8 mouse cellular contexts compared by ENCODE assay signal in the genomic region with DNA sequence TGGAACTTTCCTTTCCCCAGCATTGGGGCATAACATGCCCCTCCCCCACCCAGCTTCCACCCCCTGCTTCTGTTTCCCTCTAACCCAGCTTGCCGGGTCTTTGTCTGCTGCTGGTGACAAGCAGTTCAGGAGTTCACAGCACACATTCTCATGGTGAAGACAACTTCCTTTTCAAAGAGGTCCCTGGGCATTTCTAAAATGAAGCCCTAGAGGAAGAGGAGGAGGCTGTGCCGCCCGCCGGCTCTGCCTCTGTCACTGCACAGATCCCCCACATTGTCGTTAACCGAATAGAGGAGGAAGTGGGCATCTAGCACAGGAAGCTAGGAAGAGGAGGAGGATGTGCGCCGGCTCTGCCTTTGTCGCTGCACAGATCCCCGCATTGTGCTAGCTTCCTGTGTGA.
A peak's percentile ranks its signal among the peaks of the same experiment; 100 is the strongest.
DNase-seq lines count a peak whose midpoint lies in the region; ATAC-seq and TF ChIP-seq lines count a peak whose summit lies in the region.

No protein-coding gene starts in this region.

- no peak for TF ChIP-seq RAD21 in MEL (IDR thresholded peaks at IDR 0.05; ENCODE audit: low read depth, low read length)

- no peak overlapping the region for H3K27ac ChIP-seq in kidney, adult 2 months (ENCODE audit: insufficient read depth, low read depth, low read length)
- H3K27ac ChIP-seq in MEL (ENCODE audit: control insufficient read depth, low read depth, low read length) = peak overlapping the region; percentile 80
- H3K27ac ChIP-seq in heart, embryonic 15.5 days = peak overlapping the region; percentile 48; the same call in 1 of the 2 replicates
- H3K27ac ChIP-seq in liver, embryonic 13.5 days = peak overlapping the region; percentile 54; the same call in 1 of the 2 replicates

- peak overlapping the region; percentile 36 for H3K4me2 ChIP-seq in heart, embryonic 15.5 days
- peak overlapping the region; percentile 24 for H3K4me2 ChIP-seq in liver, embryonic 13.5 days

- no peaks in the 10 kb centered on the region for H3K36me3 ChIP-seq in kidney, adult 2 months (ENCODE audit: control insufficient read depth, insufficient read depth, low read length)
- peaks cover 0 to 17% of the 10 kb centered on the region in 2 experiments; a peak in 2 of 4 replicates for H3K36me3 ChIP-seq in MEL (ENCODE audit: control insufficient read depth in 1 of 2, insufficient read depth in 2 of 2, low read length in 2 of 2)
- no peaks in the 10 kb centered on the region for H3K36me3 ChIP-seq in heart, embryonic 15.5 days
- no peaks in the 10 kb centered on the region for H3K36me3 ChIP-seq in liver, embryonic 13.5 days

- 47% methylated on average over 10 of the region's 10 CpGs for WGBS in kidney, adult 2 months
- WGBS in heart, embryonic 15.5 days = 32% methylated on average over 10 of the region's 10 CpGs
- WGBS in liver, embryonic 13.5 days (ENCODE audit: insufficient replicate concordance) = 16% methylated on average over 10 of the region's 10 CpGs

- no peaks in the 10 kb centered on the region for H3K4me1 ChIP-seq in kidney, adult 2 months (ENCODE audit: control insufficient read depth, insufficient read depth, low read length)
- peaks cover 10 to 32% of the 10 kb centered on the region in 2 experiments for H3K4me1 ChIP-seq in MEL (ENCODE audit: control insufficient read depth in 1 of 2, insufficient read depth in 2 of 2, low read length in 2 of 2)
- peaks cover 33% of the 10 kb centered on the region for H3K4me1 ChIP-seq in heart, embryonic 15.5 days (replicated peaks)
- peaks cover 52% of the 10 kb centered on the region for H3K4me1 ChIP-seq in liver, embryonic 13.5 days (replicated peaks)

- H3K9ac ChIP-seq in MEL (ENCODE audit: control insufficient read depth, low read depth, low read length, poor library complexity, severe bottlenecking) = peak overlapping the region; percentile 64
- H3K9ac ChIP-seq in heart, embryonic 15.5 days = no peak overlapping the region
- H3K9ac ChIP-seq in liver, embryonic 13.5 days = no peak overlapping the region

- H3K79me2 ChIP-seq in MEL (ENCODE audit: control insufficient read depth, insufficient read depth, low read length, poor library complexity) = no peaks in the 10 kb centered on the region; the same call in 1 of the 2 replicates

- H3K27me3 ChIP-seq in kidney, adult 2 months (replicated peaks; ENCODE audit: control insufficient read depth, insufficient read depth, low read length) = no peaks in the 10 kb centered on the region
- H3K27me3 ChIP-seq in MEL (ENCODE audit: control insufficient read depth in 1 of 2, insufficient read depth in 2 of 2, low read length in 2 of 2) = no peaks in the 10 kb centered on the region
- H3K27me3 ChIP-seq in heart, embryonic 15.5 days = peaks cover 2% of the 10 kb centered on the region; the same call in 1 of the 2 replicates
- H3K27me3 ChIP-seq in liver, embryonic 13.5 days = peaks cover 30% of the 10 kb centered on the region

- TF ChIP-seq CTCF in kidney, adult 2 months (conservative IDR thresholded peaks at IDR 0.05; ENCODE audit: insufficient read depth, insufficient read length, low read depth, low read length) = no peak
- no peak for TF ChIP-seq CTCF in MEL (IDR thresholded peaks at IDR 0.05 in 2 of 3, conservative IDR thresholded peaks at IDR 0.05 in 1 of 3; ENCODE audit: control insufficient read depth in 1 of 3, insufficient read depth in 1 of 3, low read depth in 2 of 3, low read length in 3 of 3, poor library complexity in 1 of 3, severe bottlenecking in 1 of 3)

- 0 out of 4 replicates have a peak, but pooled peaks of 1 of the 2 experiments have one; percentile 30 for TF ChIP-seq EP300 in MEL (IDR thresholded peaks at IDR 0.05; ENCODE audit: low read depth in 1 of 2, low read length in 2 of 2)

- no peak for TF ChIP-seq POLR2A in kidney, adult 2 months (IDR thresholded peaks at IDR 0.05; ENCODE audit: low read depth, low read length)
- peak in 1 of 2 experiments; percentile 59; a peak in 2 of 4 replicates for TF ChIP-seq POLR2A in MEL (IDR thresholded peaks at IDR 0.05; ENCODE audit: control insufficient read depth in 1 of 2, insufficient read depth in 1 of 2, low read depth in 1 of 2, low read length in 2 of 2, poor library complexity in 1 of 2)

- ATAC-seq in heart, embryonic 15.5 days (replicated peaks; ENCODE audit: insufficient number of reproducible peaks, insufficient read depth, low FRiP score, low read depth) = peak; percentile 56; the same call in 1 of the 2 replicates
- ATAC-seq in liver, embryonic 13.5 days (ENCODE audit: low read depth) = no peak; the same call in 1 of the 2 replicates
- ATAC-seq in megakaryocyte-erythroid progenitor cell, adult 5-6 weeks (replicated peaks; ENCODE audit: low FRiP score, low TSS enrichment, poor library complexity, severe bottlenecking) = no peak

- DNase-seq in kidney, adult 2 months = peak; percentile 15
- DNase-seq in kidney, postnatal 36 days = no peak
- peak; percentile 77 for DNase-seq in MEL (ENCODE audit: low read depth, low spot score)
- no peak for DNase-seq in liver, embryonic 13.5 days
- peak; percentile 50 for DNase-seq in retina, postnatal 1 day
- DNase-seq in cerebellum, adult 9-11 months = no peak

- H3K4me3 ChIP-seq in kidney, adult 2 months (ENCODE audit: insufficient read depth, low read depth, low read length) = no peak overlapping the region
- peak overlapping the region; percentile 57 to 59 for H3K4me3 ChIP-seq in MEL (ENCODE audit: control insufficient read depth in 1 of 2, insufficient read depth in 1 of 2, low read depth in 2 of 2, low read length in 2 of 2)
- H3K4me3 ChIP-seq in heart, embryonic 15.5 days = no peak overlapping the region; the same call in 1 of the 2 replicates
- no peak overlapping the region for H3K4me3 ChIP-seq in liver, embryonic 13.5 days (replicated peaks)

- H3K9me3 ChIP-seq in MEL (replicated peaks; ENCODE audit: insufficient read depth, low read length) = no peaks in the 10 kb centered on the region
- no peaks in the 10 kb centered on the region for H3K9me3 ChIP-seq in heart, embryonic 15.5 days (replicated peaks)
- no peaks in the 10 kb centered on the region for H3K9me3 ChIP-seq in liver, embryonic 13.5 days (replicated peaks)

TF ChIP-seq in MEL, 35 proteins besides CTCF, POLR2A, EP300 and RAD21:
- TF ChIP-seq MYB (IDR thresholded peaks at IDR 0.05; ENCODE audit: low read depth, low read length) = 0 out of 2 replicates have a peak, but pooled peaks have one; percentile 36
- no peak for TF ChIP-seq MXI1 (IDR thresholded peaks at IDR 0.05; ENCODE audit: low read depth, low read length)
- no peak for TF ChIP-seq HCFC1 (IDR thresholded peaks at IDR 0.05; ENCODE audit: low read depth, low read length)
- TF ChIP-seq MAX (IDR thresholded peaks at IDR 0.05; ENCODE audit: low read length) = no peak
- no peak for TF ChIP-seq TAL1 (IDR thresholded peaks at IDR 0.05; ENCODE audit: low read length)
- TF ChIP-seq POLR2AphosphoS2 (IDR thresholded peaks at IDR 0.05; ENCODE audit: low read length) = no peak
- peak; percentile 18; the same call in 1 of the 2 replicates for TF ChIP-seq NRF1 (IDR thresholded peaks at IDR 0.05; ENCODE audit: insufficient read depth, low read depth, low read length, poor library complexity, severe bottlenecking)
- no peak for TF ChIP-seq ZKSCAN1 (IDR thresholded peaks at IDR 0.05; ENCODE audit: low read depth, low read length)
- TF ChIP-seq NELFE (IDR thresholded peaks at IDR 0.05; ENCODE audit: low read depth, low read length) = peak; percentile 51; the same call in 1 of the 2 replicates
- TF ChIP-seq RCOR1 (IDR thresholded peaks at IDR 0.05; ENCODE audit: low read depth, low read length) = no peak
- TF ChIP-seq ETS1 (IDR thresholded peaks at IDR 0.05; ENCODE audit: low read depth, low read length) = no peak; the same call in 1 of the 2 replicates
- no peak for TF ChIP-seq ZMIZ1 (IDR thresholded peaks at IDR 0.05; ENCODE audit: low read depth, low read length)
- no peak for TF ChIP-seq JUND (IDR thresholded peaks at IDR 0.05; ENCODE audit: low read depth, low read length)
- TF ChIP-seq GABPA (IDR thresholded peaks at IDR 0.05; ENCODE audit: low read depth, low read length) = no peak
- TF ChIP-seq MAZ (IDR thresholded peaks at IDR 0.05; ENCODE audit: low read depth, low read length) = no peak
- TF ChIP-seq CHD2 (IDR thresholded peaks at IDR 0.05; ENCODE audit: low read length) = no peak; the same call in 1 of the 2 replicates
- TF ChIP-seq UBTF (IDR thresholded peaks at IDR 0.05; ENCODE audit: borderline replicate concordance, insufficient read depth, low read depth, low read length) = no peak
- 0 out of 2 replicates have a peak, but pooled peaks have one; percentile 29 for TF ChIP-seq TBP (IDR thresholded peaks at IDR 0.05; ENCODE audit: low read depth, low read length)
- no peak for TF ChIP-seq USF2 (IDR thresholded peaks at IDR 0.05; ENCODE audit: borderline replicate concordance in 1 of 2, insufficient read depth in 1 of 2, low read depth in 1 of 2, low read length in 2 of 2)
- 0 out of 2 replicates have a peak, but pooled peaks have one; percentile 49 for TF ChIP-seq ELF1 (IDR thresholded peaks at IDR 0.05; ENCODE audit: low read depth, low read length)

Comparison
In these comparisons a context has a peak if more than half of its experiments do, and no peak if none do; other contexts are left out.
1. DNase-seq: peak in kidney, adult 2 months (single experiment), MEL (single experiment) and retina, postnatal 1 day (single experiment); none in kidney, postnatal 36 days (0 of 2), liver, embryonic 13.5 days (single experiment) and cerebellum, adult 9-11 months (single experiment).
2. H3K4me3 ChIP-seq: peak in MEL (2 of 2); none in kidney, adult 2 months (single experiment), heart, embryonic 15.5 days (single experiment) and liver, embryonic 13.5 days (single experiment).